Mouse (Mus musculus): Measurements from ENCODE around the gene Pfkfb3.
"Not testable (repeated sequence)": the region's sequence is repeated elsewhere in the genome, so short reads cannot be mapped to it uniquely, and the experiment has no call there.

Pfkfb3 gene

DNA sequence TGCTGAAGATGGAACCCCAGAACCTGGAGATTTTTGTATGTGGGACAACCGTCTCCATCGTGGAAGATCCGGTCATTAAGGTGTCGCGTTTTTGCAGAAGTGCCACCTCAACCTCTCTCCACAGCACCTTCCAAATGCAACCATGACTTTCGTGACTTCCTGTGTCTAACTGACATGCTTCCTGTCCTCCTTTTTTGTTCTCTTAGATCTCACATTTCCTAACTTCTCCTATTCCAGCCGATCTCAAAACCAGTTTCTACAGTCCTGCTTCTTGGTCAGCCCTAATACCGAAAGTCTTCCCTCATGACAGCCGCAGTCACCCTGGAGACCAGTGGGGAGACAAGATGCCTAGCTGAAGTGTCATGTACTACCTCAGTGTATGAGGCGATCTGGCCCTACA, 5.4 kb downstream of the Pfkfb3 start:
- no peak for DNase-seq

DNA sequence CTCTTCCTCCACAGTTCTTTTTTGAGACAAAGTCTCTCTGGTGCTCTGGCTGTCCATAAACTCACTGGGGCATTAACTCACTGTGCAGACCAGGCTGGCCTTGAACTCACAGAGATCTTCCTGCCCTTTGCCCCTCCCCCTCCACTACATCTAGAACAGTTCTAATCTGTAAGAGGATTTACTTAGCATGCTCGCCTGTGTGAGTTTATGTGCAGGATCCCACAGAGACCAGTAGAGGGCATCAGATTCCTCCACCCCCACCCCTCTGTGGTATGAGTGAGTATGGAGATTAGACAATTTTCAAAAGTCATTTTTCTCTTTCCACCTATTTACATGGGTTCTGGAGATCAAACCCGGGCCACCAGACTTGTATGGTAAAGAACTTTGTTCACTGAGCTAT, 6.3 kb downstream of the Pfkfb3 start:
- no peak for DNase-seq

DNA sequence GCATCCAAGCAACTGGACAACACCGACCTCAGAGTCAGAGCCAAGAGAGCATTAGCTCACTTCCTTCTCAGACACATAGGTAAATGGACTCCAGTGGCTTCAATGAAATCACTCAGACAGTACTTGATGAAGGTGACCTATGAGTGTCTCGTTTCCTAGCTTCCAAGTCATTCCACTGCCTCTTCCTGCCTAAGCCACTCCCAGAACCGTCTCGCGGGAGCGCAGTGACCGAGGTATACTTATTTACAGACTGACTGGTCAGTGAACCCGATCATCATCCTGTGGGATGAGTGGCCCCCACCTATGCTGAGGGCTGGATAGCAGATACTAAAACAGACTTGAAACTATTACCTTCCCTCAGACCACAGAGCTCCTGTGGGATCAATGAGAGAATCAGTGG, 7.8 kb downstream of the Pfkfb3 start:
- no peak for DNase-seq

DNA sequence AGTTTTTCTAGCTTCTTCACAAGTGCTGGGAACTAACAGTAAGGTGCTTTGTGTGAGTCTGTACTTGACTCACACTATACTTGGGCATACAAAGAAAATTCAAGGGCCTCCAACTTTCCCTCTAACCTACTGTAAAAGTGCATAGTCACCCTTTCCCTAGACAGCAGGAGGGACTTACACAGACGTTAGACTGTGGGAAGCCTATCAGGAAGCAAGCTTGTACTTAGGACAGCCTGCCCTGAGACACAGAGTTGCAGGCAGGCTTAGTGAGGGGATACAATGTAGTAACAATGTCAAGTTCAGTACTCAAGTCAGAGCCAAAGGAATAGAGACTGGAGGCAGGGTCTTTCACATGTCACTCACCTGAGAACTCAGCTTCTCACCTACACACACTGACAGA, 8.5 kb downstream of the Pfkfb3 start:
- DNase-seq = no peak

GRCm38 (mm10) chr2:11544342-11544741, 9.5 kb downstream of the Pfkfb3 start:
- DNase-seq = no peak

- DNase-seq = no peak
These were observed 10.7 kb downstream of the Pfkfb3 start for GRCm38 (mm10) chr2:11543158-11543557.

GRCm38 (mm10) chr2:11542640-11543039, 11.2 kb downstream of the Pfkfb3 start:
- peak; percentile 77 for DNase-seq

DNA sequence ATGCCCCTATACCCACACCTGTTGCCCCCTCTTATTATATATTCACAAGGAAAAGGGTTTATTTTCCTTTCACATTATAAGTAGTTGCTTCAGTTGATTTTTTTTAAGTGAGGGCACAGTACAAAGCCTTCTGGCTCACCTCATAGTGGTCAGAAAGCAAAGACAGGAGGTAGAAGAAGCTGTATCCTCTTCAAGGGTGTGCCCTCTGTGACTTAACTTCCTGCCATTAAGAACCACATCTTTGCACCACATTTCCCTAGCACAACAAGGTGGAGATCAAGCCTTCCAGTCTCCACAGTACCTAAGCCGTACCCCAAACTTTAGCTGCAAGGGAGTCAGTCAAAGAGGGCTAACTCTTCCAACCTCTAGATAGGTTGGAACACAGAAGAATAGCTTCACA, 11.8 kb downstream of the Pfkfb3 start:
- no peak for DNase-seq

DNA sequence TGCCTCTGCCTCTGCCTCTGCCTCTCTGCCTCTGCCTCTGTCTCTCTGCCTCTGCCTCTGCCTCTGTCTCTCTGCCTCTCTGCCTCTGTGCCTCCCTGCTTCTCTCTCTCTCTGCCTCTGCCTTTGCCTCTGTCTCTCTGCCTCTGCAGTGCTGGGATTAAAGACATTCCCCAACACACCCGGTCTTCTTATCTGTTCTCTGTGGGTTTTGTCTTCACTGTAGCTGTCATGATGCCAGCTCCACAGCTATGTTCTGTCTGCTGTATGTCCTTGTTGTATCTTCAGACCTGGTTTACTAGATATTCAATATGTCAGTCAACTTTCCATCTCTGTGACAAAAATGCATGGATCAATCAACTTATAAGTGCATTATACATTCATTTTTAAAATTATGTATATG, 12.3 kb downstream of the Pfkfb3 start:
- not testable (repeated sequence) for DNase-seq

GRCm38 (mm10) chr2:11535966-11536365, 17.9 kb downstream of the Pfkfb3 start:
- DNase-seq = no peak

GRCm38 (mm10) chr2:11535412-11535928, 18.4 kb downstream of the Pfkfb3 start:
- DNase-seq = peak; percentile 80

DNA sequence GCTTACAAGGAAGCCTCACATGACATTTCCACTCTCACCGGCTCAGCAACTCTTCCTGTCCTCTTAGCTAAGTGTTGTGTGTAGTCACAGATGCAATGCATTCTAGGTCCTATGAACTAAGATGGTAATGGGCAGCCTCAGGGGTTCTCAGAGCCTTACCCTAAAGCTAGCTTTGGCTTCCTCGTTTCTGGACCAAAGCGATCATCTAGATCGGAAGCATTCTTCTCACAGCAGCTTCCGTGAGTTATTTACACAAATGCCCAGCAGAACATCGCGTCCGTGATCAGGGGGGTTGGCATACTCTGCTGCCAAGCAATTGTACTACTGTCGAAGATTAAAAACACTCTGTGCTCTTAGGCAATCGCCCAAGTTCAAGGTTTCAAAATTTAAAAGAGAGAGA, 19.1 kb downstream of the Pfkfb3 start:
- no peak for DNase-seq

- no peak for DNase-seq
These were observed 23.8 kb downstream of the Pfkfb3 start for GRCm38 (mm10) chr2:11530101-11530500.

GRCm38 (mm10) chr2:11526063-11526462, 27.8 kb downstream of the Pfkfb3 start:
- DNase-seq = no peak

DNA sequence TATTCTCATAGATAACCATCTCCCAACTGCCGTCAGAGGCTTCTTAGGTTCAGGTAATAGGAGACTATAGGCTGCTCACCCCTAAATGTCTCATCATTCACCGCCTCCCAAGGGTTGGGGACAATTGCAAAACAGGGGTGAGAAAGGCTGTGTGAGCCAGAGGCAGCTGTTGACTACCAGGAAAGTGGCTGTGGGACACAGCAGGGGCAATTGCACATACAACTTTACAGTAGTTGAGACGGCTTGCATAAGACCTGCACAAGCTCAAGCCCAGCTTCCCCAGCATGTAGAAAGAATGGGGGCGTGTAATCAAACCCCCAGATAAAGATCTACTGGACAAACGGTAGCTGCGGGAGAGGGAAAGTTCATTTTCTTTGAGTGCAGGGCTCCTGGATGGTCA, 29.1 kb downstream of the Pfkfb3 start:
- no peak for DNase-seq

DNA sequence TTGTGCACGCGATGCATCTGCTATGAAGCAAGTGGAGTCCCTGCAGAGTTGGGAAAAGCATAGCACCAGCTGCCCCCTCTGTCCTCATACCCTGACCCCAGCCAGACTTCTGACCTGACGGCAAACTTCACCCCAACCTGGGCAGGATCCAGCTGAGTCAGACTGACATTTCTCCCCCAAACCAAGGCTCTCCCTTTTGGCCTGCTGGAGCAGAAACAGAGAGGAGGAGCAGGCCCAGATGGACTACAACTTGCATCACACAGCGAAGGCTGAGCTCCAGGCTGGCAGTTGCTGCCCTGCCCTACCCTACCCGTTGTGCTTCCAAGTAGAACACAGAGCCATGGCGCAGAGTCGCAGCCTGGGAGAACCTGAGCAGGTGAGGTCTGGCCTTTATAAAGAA, 32.1 kb downstream of the Pfkfb3 start:
- no peak for DNase-seq

DNA sequence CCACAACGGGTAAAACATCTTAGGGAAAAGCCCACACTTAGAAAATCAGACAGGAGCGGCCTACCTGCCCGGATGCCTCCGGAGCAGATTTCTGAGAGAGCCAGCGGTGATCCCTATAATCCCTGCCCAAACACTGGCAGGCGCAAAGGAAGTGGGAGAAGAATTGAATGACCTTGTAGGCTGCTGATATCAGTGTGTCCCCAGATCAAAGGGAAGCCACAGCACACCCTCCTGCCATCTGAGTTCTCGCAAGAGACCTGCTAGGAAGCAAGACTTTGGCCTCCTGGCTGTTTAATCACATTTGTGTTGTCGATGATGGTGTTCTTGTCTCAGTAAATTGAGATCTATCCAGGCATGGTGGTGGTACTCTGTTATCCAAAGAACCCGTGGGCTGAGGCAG, 33.1 kb downstream of the Pfkfb3 start:
- no peak for DNase-seq

GRCm38 (mm10) chr2:11515828-11516227, 38.0 kb downstream of the Pfkfb3 start:
- DNase-seq = no peak

- no peak for DNase-seq
These were observed 40.6 kb downstream of the Pfkfb3 start for GRCm38 (mm10) chr2:11513057-11513967.

DNA sequence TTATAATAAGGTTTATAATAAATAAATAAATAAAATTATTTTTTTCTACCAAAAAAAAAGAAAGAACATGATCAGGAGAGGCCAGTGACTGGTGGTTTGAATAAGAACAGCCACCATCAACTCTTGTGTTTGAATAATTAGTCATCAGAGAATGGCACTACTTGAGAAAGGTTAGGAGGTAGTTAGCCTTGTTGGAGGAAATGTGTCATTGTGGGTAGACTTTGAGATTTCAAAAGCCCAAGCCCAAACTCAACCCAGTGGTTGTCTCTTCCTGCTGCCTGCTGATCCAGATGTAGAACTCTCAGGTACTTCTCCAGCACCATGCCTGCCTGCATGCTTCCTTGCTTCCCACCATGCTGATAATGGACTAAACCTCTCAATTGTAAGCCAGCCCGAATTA, 41.8 kb downstream of the Pfkfb3 start:
- DNase-seq = no peak

- DNase-seq = no peak
These were observed 50.1 kb downstream of the Pfkfb3 start for GRCm38 (mm10) chr2:11503736-11504135.

- DNase-seq = peak; percentile 75
These were observed 50.9 kb downstream of the Pfkfb3 start for GRCm38 (mm10) chr2:11502901-11503431.

- DNase-seq = peak; percentile 25
These were observed 51.6 kb downstream of the Pfkfb3 start for GRCm38 (mm10) chr2:11502255-11502765.
